Mouse (Mus musculus) left cerebral cortex, adult 6 months (tissue): ENCODE data around the gene Olfr556. TPM values are rescaled to one million over a fixed set of nuclear protein-coding genes. Genes with fewer than 3 reads are reported as not detected.

ENCODE experiments used
- long read RNA-seq, 2 experiments: library from polyadenylated mRNA; unstranded; transcript quantifications; one replicate each; pipeline ENCODE4 v2.0.0; 2019 to 2020
- polyA plus RNA-seq: library from polyadenylated mRNA; unstranded; fragments of <200 nt; fragmentation: Nextera tagmentation; gene quantifications from 2 replicates; pipeline ENCODE4 v1.2.3, GENCODE M21; 2021

Gene Olfr556
- not detected in 2 replicates for polyA plus RNA-seq
- long read RNA-seq, experiment 1 = 0 reads
- long read RNA-seq, experiment 2 = 0 reads

DNA sequence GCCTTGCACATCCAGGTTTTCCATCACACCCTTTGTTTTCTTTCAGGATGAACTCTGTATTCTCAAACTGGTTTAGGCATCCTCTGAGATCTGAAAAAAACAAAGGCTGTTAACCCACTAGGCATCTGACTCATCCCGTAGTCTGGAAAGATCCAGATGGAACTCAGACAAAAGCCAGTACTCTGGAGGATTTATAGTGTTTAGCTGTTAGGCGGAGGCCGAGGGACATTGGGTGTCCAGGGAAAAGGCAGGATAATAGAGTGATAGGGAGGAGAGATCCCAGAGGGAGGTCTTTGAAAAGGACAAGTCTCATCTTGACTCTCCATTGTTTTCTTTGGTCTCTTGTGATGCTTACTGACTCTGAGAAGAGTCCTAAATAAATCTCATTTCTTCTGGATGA lies at the start of gene Olfr556:
Gene Olfr556, plus strand, starts transcription at position 301 of the 400 bp plus-strand sequence.

DNA sequence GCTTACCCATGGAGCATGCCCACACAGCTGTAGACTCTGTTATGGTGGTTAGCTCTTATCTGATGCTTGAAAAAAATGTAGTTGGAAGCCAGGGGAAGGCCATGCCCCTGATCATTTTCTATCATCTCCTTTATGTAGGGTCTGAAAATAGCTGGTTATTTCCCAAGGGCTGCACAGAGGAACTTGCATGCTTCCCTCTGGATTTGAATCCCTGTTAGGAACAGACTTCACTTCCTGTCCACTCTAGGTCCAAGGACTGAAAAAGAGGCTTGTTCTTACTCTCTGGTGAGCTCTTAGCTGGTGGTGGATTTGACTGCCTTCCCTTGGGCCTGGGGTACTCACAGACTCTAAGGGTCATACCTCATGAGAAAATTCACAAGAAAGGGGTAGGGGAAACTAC lies 46.6 kb upstream of the Olfr556 start, which contains the start of gene Olfr553:
Gene Olfr553, minus strand, starts transcription at position 101 of the 400 bp plus-strand sequence.

DNA sequence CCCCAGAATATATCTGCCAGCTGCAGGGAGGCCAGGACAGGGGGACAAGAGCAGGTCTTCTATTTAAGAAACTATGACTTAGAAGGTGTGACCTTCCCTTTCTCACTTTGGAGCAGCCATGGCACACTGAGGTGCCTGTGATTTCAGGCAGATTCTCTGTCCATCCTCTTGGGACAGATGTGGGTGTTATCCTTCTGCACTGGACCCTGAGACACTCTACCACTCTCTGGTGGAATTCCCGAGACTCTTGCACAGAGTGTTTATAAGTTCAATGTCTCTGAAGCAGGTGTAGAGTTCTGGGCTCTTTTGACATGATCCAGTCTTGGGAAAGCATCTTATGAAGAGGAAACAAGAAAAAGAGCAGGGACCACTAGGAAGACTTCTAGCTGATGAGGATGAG lies 26.6 kb upstream of the Olfr556 start, which contains the start of gene Olfr554:
Gene Olfr554, plus strand, starts transcription at position 301 of the 400 bp plus-strand sequence.

DNA sequence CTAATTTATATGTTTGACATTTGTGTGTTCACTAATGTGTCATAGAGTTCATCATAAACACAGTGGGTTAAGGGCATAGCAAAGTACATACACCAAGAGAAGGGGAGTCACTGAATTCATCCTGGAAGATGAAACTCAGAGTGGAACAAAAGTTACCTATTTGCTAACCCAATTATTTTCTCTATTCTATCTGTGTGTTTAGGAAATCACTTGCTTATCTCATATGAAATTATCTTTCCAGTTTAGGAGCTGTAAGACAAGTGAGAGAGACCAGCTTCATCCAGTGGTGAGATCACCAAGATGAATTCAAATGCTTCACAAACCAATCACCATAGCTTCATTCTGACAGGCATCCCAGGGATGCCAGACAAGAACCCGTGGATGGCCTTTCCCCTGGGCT lies 6.2 kb upstream of the Olfr556 start, which contains the start of gene Olfr555:
Gene Olfr555, plus strand, starts transcription at position 301 of the 400 bp plus-strand sequence.

DNA sequence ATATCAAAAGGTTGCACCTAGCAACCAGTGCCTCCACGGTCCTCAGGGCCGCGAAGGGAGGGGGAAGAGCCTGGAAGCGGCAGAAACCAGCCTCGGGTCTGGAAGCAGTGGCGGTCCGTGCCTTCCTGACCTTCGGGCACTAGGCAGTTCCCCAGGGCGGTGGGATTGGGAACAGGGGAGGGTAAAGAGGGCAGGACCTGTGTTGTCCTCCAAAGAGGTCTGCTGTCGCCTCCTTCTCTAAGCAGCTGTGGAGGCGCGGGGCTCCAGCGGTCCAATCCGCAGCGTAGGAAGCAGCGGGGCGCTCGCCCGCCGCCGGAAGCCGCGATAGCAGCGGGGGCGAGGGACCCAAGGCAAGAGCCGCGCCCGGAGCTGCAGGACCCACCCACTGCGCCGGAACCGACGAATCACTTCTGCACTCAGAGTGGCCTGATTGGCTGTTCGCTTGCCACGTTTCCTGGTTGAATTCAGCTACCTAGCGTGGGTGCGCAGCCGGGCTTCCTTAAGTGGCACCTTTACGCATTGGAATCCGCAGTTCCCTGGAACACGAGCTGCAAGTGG lies 22.3 kb downstream of the Olfr556 start, which contains the start of gene Trim68:
Gene Trim68, minus strand, starts transcription at position 384 of the 558 bp plus-strand sequence.

DNA sequence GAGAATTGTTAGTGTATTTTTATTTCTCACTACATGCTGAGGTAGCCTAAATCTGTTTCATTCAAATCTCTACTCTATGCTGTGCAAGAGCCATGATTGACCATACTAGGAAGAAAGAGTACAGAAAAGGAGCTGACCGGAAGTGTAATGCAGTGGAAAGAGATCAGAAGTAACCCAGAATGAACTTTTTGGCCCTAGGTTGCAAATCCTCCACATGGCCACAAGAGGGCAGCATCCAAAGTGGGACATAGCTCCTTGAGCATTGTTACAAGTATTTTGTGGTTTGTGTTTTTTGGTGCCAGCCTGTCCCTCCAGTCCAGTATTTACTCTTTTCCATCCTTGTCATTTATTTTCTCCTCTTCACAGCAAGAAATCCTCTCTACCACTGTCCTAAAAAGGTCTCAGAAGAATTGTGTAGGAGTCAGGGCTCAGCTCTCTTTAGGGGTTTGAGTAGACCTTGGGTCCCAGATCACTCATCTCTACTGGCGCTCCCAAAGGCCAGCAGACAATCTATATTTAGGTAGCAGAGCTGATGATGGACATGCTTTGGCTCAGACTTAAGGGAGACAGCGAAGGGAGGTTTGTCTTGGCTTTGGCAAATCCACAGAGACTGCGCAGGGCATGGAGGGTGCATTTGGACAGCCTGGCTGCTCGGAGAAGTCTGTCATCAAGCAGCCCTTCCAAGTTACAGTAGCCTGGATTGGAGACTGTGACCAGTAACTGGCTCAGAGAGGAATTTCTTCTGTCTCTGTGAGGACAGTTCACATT lies 30.8 kb downstream of the Olfr556 start, which contains the start of gene Olfr557:
Gene Olfr557, plus strand, starts transcription at position 553 of the 768 bp plus-strand sequence.

DNA sequence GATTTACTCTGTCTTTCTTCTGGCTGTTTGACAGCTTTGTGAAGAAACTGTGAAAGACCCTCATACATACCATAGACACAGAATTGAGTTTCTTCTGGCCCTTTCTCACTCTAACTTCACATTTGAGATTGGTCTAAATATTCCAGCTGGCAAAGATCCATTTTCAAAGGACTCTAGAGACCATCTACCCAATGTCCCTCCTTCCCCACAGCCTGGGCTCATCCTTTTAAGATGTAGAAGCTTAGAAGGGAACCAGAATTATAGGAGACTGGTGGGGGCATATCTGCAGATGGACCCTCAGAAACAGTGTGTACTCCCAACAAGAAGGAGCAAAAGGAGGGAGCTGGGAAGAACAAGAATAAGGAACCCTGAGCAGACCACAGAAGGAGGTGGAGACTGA lies 37.2 kb downstream of the Olfr556 start, which contains the start of gene Olfr558:
Gene Olfr558, plus strand, starts transcription at position 301 of the 400 bp plus-strand sequence.

DNA sequence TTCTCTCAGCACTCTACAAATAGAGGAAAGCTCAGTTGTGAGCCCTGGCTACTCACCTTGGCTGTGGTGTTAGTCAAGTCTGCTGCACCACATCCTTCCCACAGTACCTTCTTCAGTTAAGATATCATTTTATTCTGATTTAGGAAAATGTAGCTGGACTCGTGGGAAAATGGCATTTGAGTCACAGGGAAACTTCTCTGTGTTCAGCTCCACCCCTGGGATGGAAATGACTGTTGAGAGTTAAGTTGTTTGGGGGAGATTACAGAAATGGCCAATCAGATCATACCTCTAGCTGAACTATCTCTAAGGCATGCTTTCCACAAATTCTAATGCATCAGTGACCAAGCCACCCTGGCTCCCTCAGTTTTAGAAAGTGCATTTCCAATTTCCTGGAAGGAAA lies 54.3 kb downstream of the Olfr556 start, which contains the start of gene Olfr33:
Gene Olfr33, minus strand, starts transcription at position 101 of the 400 bp plus-strand sequence.

Other genes with a start within 250 kb of the Olfr556 start
- gene Rrm1, start 223.2 kb upstream of the Olfr556 start, polyA plus RNA-seq = 7.2 and 7.6 TPM in 2 replicates
- gene Olfr543, start 183.2 kb upstream of the Olfr556 start, polyA plus RNA-seq = not detected in 2 replicates
- not detected in 2 replicates for gene Olfr544, start 176.6 kb upstream of the Olfr556 start, polyA plus RNA-seq
- not detected in 2 replicates for gene Olfr545, start 165.3 kb upstream of the Olfr556 start, polyA plus RNA-seq
- not detected in 2 replicates for gene Olfr547, start 130.2 kb upstream of the Olfr556 start, polyA plus RNA-seq
- not detected in 2 replicates for gene Olfr548-ps1, start 124.0 kb upstream of the Olfr556 start, polyA plus RNA-seq
- gene Olfr549, start 115.0 kb upstream of the Olfr556 start, polyA plus RNA-seq = not detected in 2 replicates
- 0.11 and 0.68 TPM in 2 replicates for gene Trim21, start 99.4 kb upstream of the Olfr556 start, polyA plus RNA-seq
- 0.20 TPM in 1 of 2 replicates, not detected in the other for gene Olfr550, start 93.5 kb upstream of the Olfr556 start, polyA plus RNA-seq
- 0.01 TPM in 1 of 2 replicates, not detected in the other for gene Olfr551, start 73.0 kb upstream of the Olfr556 start, polyA plus RNA-seq
- gene Olfr552, start 67.1 kb upstream of the Olfr556 start, polyA plus RNA-seq = not detected in 2 replicates
- not detected in 2 replicates for gene Olfr553, start 46.7 kb upstream of the Olfr556 start, polyA plus RNA-seq
- gene Olfr554, start 26.5 kb upstream of the Olfr556 start, polyA plus RNA-seq = not detected in 2 replicates
- gene Olfr555, start 6.1 kb upstream of the Olfr556 start, polyA plus RNA-seq = not detected in 2 replicates
- 3.1 TPM in 2 replicates for gene Trim68, start 22.4 kb downstream of the Olfr556 start, polyA plus RNA-seq
- not detected in 2 replicates for gene Olfr557, start 31.0 kb downstream of the Olfr556 start, polyA plus RNA-seq
- gene Olfr558, start 37.3 kb downstream of the Olfr556 start, polyA plus RNA-seq = not detected in 2 replicates
- not detected in 2 replicates for gene Olfr33, start 54.2 kb downstream of the Olfr556 start, polyA plus RNA-seq
- not detected in 2 replicates for gene Olfr559, start 62.6 kb downstream of the Olfr556 start, polyA plus RNA-seq
- not detected in 2 replicates for gene Olfr560, start 94.5 kb downstream of the Olfr556 start, polyA plus RNA-seq
- gene Olfr78, start 94.6 kb downstream of the Olfr556 start, polyA plus RNA-seq = 0.33 and 0.41 TPM in 2 replicates
- gene Olfr561, start 106.3 kb downstream of the Olfr556 start, polyA plus RNA-seq = not detected in 2 replicates
- not detected in 2 replicates for gene Olfr564, start 138.6 kb downstream of the Olfr556 start, polyA plus RNA-seq
- gene Olfr566, start 193.9 kb downstream of the Olfr556 start, polyA plus RNA-seq = not detected in 2 replicates
- not detected in 2 replicates for gene Olfr568, start 212.2 kb downstream of the Olfr556 start, polyA plus RNA-seq
- not detected in 2 replicates for gene Olfr569, start 226.0 kb downstream of the Olfr556 start, polyA plus RNA-seq
- not detected in 2 replicates for gene Olfr570, start 229.7 kb downstream of the Olfr556 start, polyA plus RNA-seq